Mouse (Mus musculus) left cerebral cortex, adult 6 months (tissue): Measurements from ENCODE around the gene Mrpl28. TPM values are rescaled to one million over a fixed set of nuclear protein-coding genes. Genes with fewer than 3 reads are reported as not detected.

ENCODE experiments used
- long read RNA-seq, 2 experiments: library from polyadenylated mRNA; unstranded; transcript quantifications; one replicate each; pipeline ENCODE4 v2.0.0; 2019 to 2020
- polyA plus RNA-seq: library from polyadenylated mRNA; unstranded; fragments of <200 nt; fragmentation: Nextera tagmentation; gene quantifications from 2 replicates; pipeline ENCODE4 v1.2.3, GENCODE M21; 2021

Gene Mrpl28
- 164 and 186 TPM in 2 replicates for polyA plus RNA-seq
- long read RNA-seq, experiment 1, transcript Mrpl28-201 (5 exons, 1,068 nt): major isoform, 246 of 272 reads
- long read RNA-seq, experiment 1, partial matches to known transcripts: 5 of 272 reads
- long read RNA-seq, experiment 1, other reads (novel, unspliced or antisense): 17 of 272 reads
- long read RNA-seq, experiment 2, transcript Mrpl28-201 (5 exons, 1,068 nt): major isoform, 209 of 226 reads
- long read RNA-seq, experiment 2, partial matches to known transcripts: 6 of 226 reads
- long read RNA-seq, experiment 2, other reads (novel, unspliced or antisense): 10 of 226 reads

DNA sequence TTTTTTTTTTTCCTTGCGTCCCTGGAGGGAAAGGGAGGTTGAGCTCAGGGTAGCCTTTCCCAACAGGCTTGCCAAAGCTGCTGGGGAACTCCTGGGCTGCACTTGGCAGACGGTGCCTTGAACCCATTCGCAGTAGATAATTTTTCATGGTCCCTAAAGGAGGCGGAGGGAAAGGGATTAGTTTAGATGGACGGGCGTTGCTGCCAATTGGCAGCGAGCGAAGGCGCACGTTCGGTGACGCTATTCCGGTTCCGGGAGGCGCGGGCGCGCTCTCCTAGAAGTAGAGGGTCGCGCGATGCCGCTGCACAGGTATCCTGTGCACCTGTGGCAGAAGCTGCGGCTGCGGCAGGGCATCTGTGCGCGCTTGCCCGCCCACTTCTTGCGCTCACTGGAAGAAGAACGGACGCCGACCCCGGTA is at the start of gene Mrpl28:
TSS of gene Mrpl28 (plus strand) at position 234 of the 418 bp plus-strand sequence.

DNA sequence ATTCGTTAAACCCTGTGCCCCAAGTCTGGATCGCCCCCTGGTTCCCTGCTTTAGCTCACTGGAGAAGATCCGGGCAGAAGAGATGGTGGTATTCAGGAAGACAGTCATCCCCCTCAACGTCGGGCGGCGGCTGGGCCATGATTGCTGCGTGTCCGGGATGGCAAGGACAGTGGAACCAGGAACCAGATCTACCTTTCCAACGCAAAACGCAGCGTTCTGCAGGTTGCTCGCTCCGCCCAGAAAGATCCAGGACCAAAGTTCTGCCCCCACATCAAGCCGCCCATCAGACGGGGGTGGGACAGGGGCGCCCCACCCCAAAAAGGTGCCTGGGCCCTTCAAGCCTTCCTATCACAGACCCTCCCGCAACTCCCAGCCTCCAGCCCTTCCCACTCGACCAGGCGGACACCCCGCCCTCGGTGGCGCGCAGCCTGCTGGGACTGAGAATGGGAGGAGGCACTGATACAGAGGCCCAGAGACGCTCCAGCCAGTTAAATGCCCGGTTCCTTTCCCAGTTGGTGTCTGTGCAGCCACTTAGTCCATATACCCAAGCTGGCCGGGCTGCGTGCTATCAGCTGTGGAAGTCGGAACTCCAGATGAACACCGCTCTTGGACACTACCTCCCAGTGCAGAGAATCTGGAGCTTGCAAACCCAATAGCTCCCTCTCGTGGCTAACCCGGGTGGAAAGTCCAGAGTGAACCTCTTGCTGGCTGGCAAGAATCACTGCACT is 33.2 kb upstream of the Mrpl28 start, which contains the start of gene Decr2:
TSS of gene Decr2 (minus strand) at position 433 of the 728 bp plus-strand sequence.

DNA sequence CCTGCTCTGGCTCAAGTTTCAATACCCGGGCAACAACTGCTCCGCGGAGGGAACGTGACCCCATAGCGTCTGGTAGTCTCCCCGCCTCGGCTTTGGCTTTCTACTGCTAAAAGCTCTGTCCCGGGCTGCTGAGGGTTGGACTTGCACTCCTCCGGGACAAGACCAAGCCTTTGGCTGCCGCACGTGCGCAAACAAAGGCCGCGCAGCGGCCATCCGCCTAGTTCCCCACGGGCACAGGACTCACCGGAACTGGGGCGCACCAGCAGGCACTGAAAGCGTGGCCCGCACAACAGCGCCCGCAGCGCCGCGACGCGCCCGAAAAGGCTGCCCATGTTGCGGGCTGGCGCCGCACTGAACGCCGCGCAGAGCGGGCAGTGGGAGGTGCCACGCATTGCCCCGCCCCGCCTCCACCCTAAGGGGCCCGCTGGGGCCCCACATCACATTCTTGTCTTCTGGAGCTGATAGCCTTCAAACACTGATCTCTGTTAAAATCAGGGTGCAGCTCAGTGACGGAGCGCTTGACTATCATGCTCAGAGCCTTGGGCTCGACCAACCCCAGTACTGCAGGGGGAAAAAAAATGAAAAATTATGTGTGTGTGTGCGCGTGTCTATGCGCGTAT is 28.1 kb upstream of the Mrpl28 start, which contains the start of gene Nme4:
TSS of gene Nme4 (minus strand) at position 482 of the 620 bp plus-strand sequence.

DNA sequence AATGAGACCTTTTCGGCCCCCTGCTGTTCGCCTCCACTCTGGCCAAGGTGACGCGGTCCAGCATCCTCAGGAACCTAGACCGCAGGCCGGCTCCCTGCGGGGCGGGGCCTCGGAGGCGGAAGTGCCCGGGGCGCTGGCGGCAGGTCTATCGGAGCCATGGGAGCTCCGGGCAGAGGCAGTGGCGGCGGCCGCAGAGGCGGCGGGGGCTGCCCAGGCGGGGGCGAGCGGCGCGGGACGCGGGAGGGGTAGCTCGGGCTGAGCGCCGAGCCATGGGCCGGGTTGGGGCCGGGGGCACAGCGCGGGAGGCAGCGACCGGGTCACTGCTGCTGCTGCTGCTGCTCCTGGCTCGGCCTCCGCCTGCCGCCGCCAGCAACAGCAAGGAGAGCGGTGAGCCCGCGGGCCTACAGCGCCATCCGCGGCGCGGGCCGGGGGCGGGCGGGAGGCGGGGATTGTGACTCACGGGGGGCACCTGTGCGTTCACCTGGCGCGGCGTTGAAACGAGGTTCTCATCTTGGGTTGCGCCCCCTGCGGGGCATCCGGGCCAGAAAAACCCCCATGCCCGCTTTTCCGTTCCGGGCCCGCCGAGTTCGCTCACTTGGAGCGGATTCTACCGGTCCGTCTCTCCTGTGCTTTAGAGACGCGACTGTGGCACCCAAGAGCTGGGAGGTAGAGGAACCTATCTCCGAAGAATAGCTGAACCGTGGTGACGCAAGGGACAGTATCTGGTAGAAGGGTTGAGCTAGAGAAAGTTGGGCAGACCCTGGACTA is 9.9 kb upstream of the Mrpl28 start, which contains the start of gene Tmem8:
TSS of gene Tmem8 (plus strand) at position 119 of the 768 bp plus-strand sequence.

GRCm38 (mm10) chr17:26138239-26138836 is 15.0 kb downstream of the Mrpl28 start, which contains the start of gene Axin1:
Axin1 (plus strand) TSS chr17:26138688.

Other genes with a start within 250 kb of the Mrpl28 start
- 65.7 and 79.7 TPM in 2 replicates for gene Mettl26, start 248.4 kb upstream of the Mrpl28 start, polyA plus RNA-seq
- gene Wfikkn1, start 242.6 kb upstream of the Mrpl28 start, polyA plus RNA-seq: 0.06 and 0.07 TPM in 2 replicates
- gene Rab40c, start 203.8 kb upstream of the Mrpl28 start, polyA plus RNA-seq: 8.7 and 18.7 TPM in 2 replicates
- gene Pigq, start 178.6 kb upstream of the Mrpl28 start, polyA plus RNA-seq: 94.5 and 96.0 TPM in 2 replicates
- gene Nhlrc4, start 178.5 kb upstream of the Mrpl28 start, polyA plus RNA-seq: 0.26 and 0.48 TPM in 2 replicates
- 0.49 and 0.78 TPM in 2 replicates for gene A930017K11Rik, start 170.9 kb upstream of the Mrpl28 start, polyA plus RNA-seq
- gene Capn15, start 137.7 kb upstream of the Mrpl28 start, polyA plus RNA-seq: 9.2 and 14.4 TPM in 2 replicates
- gene Rab11fip3, start 53.9 kb upstream of the Mrpl28 start, polyA plus RNA-seq: 7.5 and 13.3 TPM in 2 replicates
- gene Decr2, start 33.2 kb upstream of the Mrpl28 start, polyA plus RNA-seq: 39.5 and 46.4 TPM in 2 replicates
- gene Nme4, start 27.9 kb upstream of the Mrpl28 start, polyA plus RNA-seq: 6.0 and 6.4 TPM in 2 replicates
- 3.1 TPM in 2 replicates for gene Tmem8, start 10.2 kb upstream of the Mrpl28 start, polyA plus RNA-seq
- 2.6 and 2.9 TPM in 2 replicates for gene Axin1, start 15.2 kb downstream of the Mrpl28 start, polyA plus RNA-seq
- not detected in 2 replicates for gene Pdia2, start 75.6 kb downstream of the Mrpl28 start, polyA plus RNA-seq
- gene Rgs11, start 79.5 kb downstream of the Mrpl28 start, polyA plus RNA-seq: 5.3 and 6.0 TPM in 2 replicates
- gene Arhgdig, start 84.3 kb downstream of the Mrpl28 start, polyA plus RNA-seq: 168 and 200 TPM in 2 replicates
- gene Fam234a, start 120.7 kb downstream of the Mrpl28 start, polyA plus RNA-seq: 15.5 and 15.8 TPM in 2 replicates
- gene Luc7l, start 129.4 kb downstream of the Mrpl28 start, polyA plus RNA-seq: 24.5 and 26.8 TPM in 2 replicates